Mouse (Mus musculus) layer of hippocampus, adult 2 months (tissue): ENCODE measurements around the gene Lpar2. TPM values are rescaled to one million over a fixed set of nuclear protein-coding genes. Genes with fewer than 3 reads are reported as not detected.

Experiments used
- DNase-seq, 2 experiments: peaks; one replicate each; pipeline ENCODE4 v3.0.0; 2022; ENCODE audit warnings: low spot score in 2 of 2
- H3K27ac ChIP-seq: fragments of 200-600 bp; 2 replicates; pipeline ENCODE4 v1.8.1; 2022
- H3K4me3 ChIP-seq: fragments of 200-600 bp; 2 replicates; pipeline ENCODE4 v1.8.1; 2022; ENCODE audit warnings: mild to moderate bottlenecking
- CTCF ChIP-seq: fragments of 200-600 bp; conservative IDR thresholded peaks from 2 replicates; pipeline ENCODE4 v1.8.1; 2022; ENCODE audit warnings: antibody characterized with exemption, mild to moderate bottlenecking, moderate library complexity
- total RNA-seq, 2 experiments: library from RNA; stranded (reverse); gene quantifications; 2 replicates each; pipeline ENCODE4 v1.2.3; 2021

The Lpar2 gene
- total RNA-seq, 2 experiments from 2014 or later, result 0.47 to 0.64 TPM

- TF ChIP-seq CTCF, result no peak
- DNase-seq, result no peak
- no peak overlapping the region for H3K4me3 ChIP-seq
- H3K27ac ChIP-seq, result no peak overlapping the region
These were observed 7.3 kb upstream of the Lpar2 start for GRCm38 (mm10) chr8:69814881-69815280.

- Histone ChIP-seq H3K4me3 (no peak overlapping the region), H3K27ac (no peak overlapping the region)
- TF ChIP-seq CTCF, result no peak
- DNase-seq, result no peak
These were observed 6.8 kb upstream of the Lpar2 start for GRCm38 (mm10) chr8:69815396-69815795.

GRCm38 (mm10) chr8:69820466-69820865, 1.8 kb upstream of the Lpar2 start:
- no peak for TF ChIP-seq CTCF
- no peak overlapping the region for H3K4me3 ChIP-seq
- no peak overlapping the region for H3K27ac ChIP-seq
- DNase-seq, result no peak

- Histone ChIP-seq H3K4me3 (peak overlapping the region; percentile 46), H3K27ac (no peak overlapping the region)
- DNase-seq, result no peak
- TF ChIP-seq CTCF, result no peak
These were observed 251 bp upstream of the Lpar2 start for GRCm38 (mm10) chr8:69821971-69822385.

- DNase-seq, result no peak
- no peak for TF ChIP-seq CTCF
- no peak overlapping the region for H3K4me3 ChIP-seq
- no peak overlapping the region for H3K27ac ChIP-seq
These were observed 4.1 kb downstream of the Lpar2 start for GRCm38 (mm10) chr8:69826371-69826770.

- peak; percentile 89 to 97 for DNase-seq
- peak; percentile 42; the same call in 1 of the 2 replicates for TF ChIP-seq CTCF
- peak within 1 kb of the TSS; percentile 76 for H3K4me3 ChIP-seq
- H3K27ac ChIP-seq, result peak within 1 kb of the TSS; percentile 68
These were observed 10.1 kb downstream of the Lpar2 start, which contains the start of gene Pbx4 for GRCm38 (mm10) chr8:69832298-69832853. Gene Pbx4 (plus strand): TSS chr8:69832491.

GRCm38 (mm10) chr8:69837057-69837682, 14.9 kb downstream of the Lpar2 start:
- no peak for DNase-seq
- TF ChIP-seq CTCF, result no peak
- no peak overlapping the region for H3K27ac ChIP-seq

GRCm38 (mm10) chr8:69847167-69848065, 25.2 kb downstream of the Lpar2 start:
- no peak for DNase-seq
- Histone ChIP-seq H3K27ac (no peak overlapping the region), H3K4me3 (no peak overlapping the region)
- no peak for TF ChIP-seq CTCF

More at GRCm38 (mm10) chr8:69837057-69837682, 14.9 kb downstream of the Lpar2 start:
- no peak overlapping the region for H3K4me3 ChIP-seq

- TF ChIP-seq CTCF, result no peak
- no peak for DNase-seq
- Histone ChIP-seq H3K27ac (no peak overlapping the region), H3K4me3 (no peak overlapping the region)
These were observed 26.7 kb downstream of the Lpar2 start for GRCm38 (mm10) chr8:69848951-69849350.

GRCm38 (mm10) chr8:69849899-69850298, 27.7 kb downstream of the Lpar2 start:
- no peak overlapping the region for H3K27ac ChIP-seq
- peak; percentile 50 for TF ChIP-seq CTCF
- no peak for DNase-seq
- no peak overlapping the region for H3K4me3 ChIP-seq

- Histone ChIP-seq H3K27ac (no peak overlapping the region), H3K4me3 (no peak overlapping the region)
- DNase-seq, result no peak
- TF ChIP-seq CTCF, result no peak
These were observed 28.8 kb downstream of the Lpar2 start for GRCm38 (mm10) chr8:69850926-69851506.

GRCm38 (mm10) chr8:69853869-69854268, 31.6 kb downstream of the Lpar2 start:
- DNase-seq, result no peak
- H3K4me3 ChIP-seq, result no peak overlapping the region
- no peak for TF ChIP-seq CTCF
- H3K27ac ChIP-seq, result no peak overlapping the region

GRCm38 (mm10) chr8:69860807-69861206, 38.6 kb downstream of the Lpar2 start:
- Histone ChIP-seq H3K27ac (no peak overlapping the region), H3K4me3 (no peak overlapping the region)
- TF ChIP-seq CTCF, result peak; percentile 51
- no peak for DNase-seq
